Mouse (Mus musculus) MEL (cell line): ENCODE data around the gene Mrpl2. TPM values are rescaled to one million over a fixed set of nuclear protein-coding genes. Genes with fewer than 3 reads are reported as not detected.

Source experiments
- DNase-seq: peaks from one replicate; pipeline ENCODE4 v3.0.0; 2011; ENCODE audit warnings: low read depth, low spot score
- H3K27ac ChIP-seq: 2 replicates; pipeline ENCODE4 v1.5.1; 2012; ENCODE audit warnings: low read depth, mild to moderate bottlenecking, control low read depth, low read length, moderate library complexity; ENCODE audit not compliant: control insufficient read depth
- H3K27me3 ChIP-seq, 2 experiments: fragments of 150-350 bp in 1 of 2; sonication (generic) in 1 of 2; 2 replicates each; pipeline ENCODE4 v1.6.1; 2012; ENCODE audit warnings: low read length in 2 of 2, mild to moderate bottlenecking in 2 of 2, improper control_type of control experiment in 1 of 2, moderate library complexity in 1 of 2; ENCODE audit not compliant: insufficient read depth in 2 of 2, control insufficient read depth in 1 of 2
- H3K36me3 ChIP-seq, 2 experiments: 2 replicates each; pipeline ENCODE4 v1.6.1; 2012 to 2014; ENCODE audit warnings: low read length in 2 of 2, improper control_type of control experiment in 1 of 2, inconsistent platforms in 1 of 2, mild to moderate bottlenecking in 1 of 2; ENCODE audit not compliant: insufficient read depth in 2 of 2, control insufficient read depth in 1 of 2
- H3K4me1 ChIP-seq, 2 experiments: fragments of 150-350 bp in 1 of 2; sonication (generic) in 1 of 2; 2 replicates each; pipeline ENCODE4 v1.6.1; 2012; ENCODE audit warnings: low read length in 2 of 2, improper control_type of control experiment in 1 of 2, mild to moderate bottlenecking in 1 of 2; ENCODE audit not compliant: insufficient read depth in 2 of 2, control insufficient read depth in 1 of 2
- H3K4me3 ChIP-seq, 2 experiments: fragments of 150-350 bp in 1 of 2; sonication (generic) in 1 of 2; 2 replicates each; pipeline ENCODE4 v1.5.1; 2012; ENCODE audit warnings: low read depth in 2 of 2, low read length in 2 of 2, mild to moderate bottlenecking in 2 of 2, moderate library complexity in 2 of 2, control low read depth in 1 of 2, improper control_type of control experiment in 1 of 2; ENCODE audit not compliant: control insufficient read depth in 1 of 2, insufficient read depth in 1 of 2
- H3K79me2 ChIP-seq: 2 replicates; pipeline ENCODE4 v1.6.1; 2012; ENCODE audit warnings: mild to moderate bottlenecking, low read length, moderate library complexity; ENCODE audit not compliant: control insufficient read depth, poor library complexity, insufficient read depth
- H3K9ac ChIP-seq: 2 replicates; pipeline ENCODE4 v1.6.1; 2012; ENCODE audit warnings: low read depth, mild to moderate bottlenecking, control low read depth, low read length, moderate library complexity; ENCODE audit not compliant: control insufficient read depth, poor library complexity, severe bottlenecking
- H3K9me3 ChIP-seq: fragments of 150-350 bp; sonication (generic); replicated peaks from 2 replicates; pipeline ENCODE4 v1.6.1; 2012; ENCODE audit warnings: mild to moderate bottlenecking, low read length, improper control_type of control experiment, moderate library complexity; ENCODE audit not compliant: insufficient read depth
- ELF1 ChIP-seq: IDR thresholded peaks from 2 replicates; pipeline ENCODE4 v1.6.1; 2014; ENCODE audit warnings: low read depth, mild to moderate bottlenecking, inconsistent platforms, low read length, improper control_type of control experiment, moderate library complexity
- EP300 ChIP-seq, 2 experiments: IDR thresholded peaks; 2 replicates each; pipeline ENCODE4 v1.6.1; 2011; ENCODE audit warnings: improper control_type of control experiment in 2 of 2, low read length in 2 of 2, low read depth in 1 of 2, mild to moderate bottlenecking in 1 of 2
- HCFC1 ChIP-seq: IDR thresholded peaks from 2 replicates; pipeline ENCODE4 v1.6.1; 2012; ENCODE audit warnings: low read depth, mild to moderate bottlenecking, inconsistent platforms, low read length, improper control_type of control experiment, moderate library complexity
- MEF2A ChIP-seq: IDR thresholded peaks from 2 replicates; pipeline ENCODE4 v1.6.1; 2014; ENCODE audit warnings: low read depth, mild to moderate bottlenecking, inconsistent platforms, low read length, improper control_type of control experiment; ENCODE audit not compliant: poor library complexity, insufficient replicate concordance, severe bottlenecking; ENCODE audit errors: extremely low read depth
- SMC3 ChIP-seq: IDR thresholded peaks from 2 replicates; pipeline ENCODE4 v1.6.1; 2011; ENCODE audit warnings: low read depth, low read length, improper control_type of control experiment
- TAL1 ChIP-seq: IDR thresholded peaks from 2 replicates; pipeline ENCODE4 v1.6.1; 2012; ENCODE audit warnings: mild to moderate bottlenecking, inconsistent platforms, low read length, moderate library complexity, mixed read lengths
- TBP ChIP-seq: IDR thresholded peaks from 2 replicates; pipeline ENCODE4 v1.8.0; 2011; ENCODE audit warnings: low read depth, low read length, improper control_type of control experiment
- TCF12 ChIP-seq: IDR thresholded peaks from 2 replicates; pipeline ENCODE4 v1.6.1; 2014; ENCODE audit warnings: low read depth, mild to moderate bottlenecking, inconsistent platforms, low read length, improper control_type of control experiment, moderate library complexity
- USF2 ChIP-seq, 2 experiments: IDR thresholded peaks; 2 replicates each; pipeline ENCODE4 v1.6.1; 2011 to 2012; ENCODE audit warnings: improper control_type of control experiment in 2 of 2, low read length in 2 of 2, borderline replicate concordance in 1 of 2, inconsistent platforms in 1 of 2, low read depth in 1 of 2, mild to moderate bottlenecking in 1 of 2; ENCODE audit not compliant: insufficient read depth in 1 of 2
- ZC3H11A ChIP-seq: IDR thresholded peaks from 2 replicates; pipeline ENCODE4 v1.6.1; 2012; ENCODE audit warnings: low read depth, mild to moderate bottlenecking, inconsistent platforms, low read length, improper control_type of control experiment
- ZNF384 ChIP-seq: IDR thresholded peaks from 2 replicates; pipeline ENCODE4 v1.6.1; 2012; ENCODE audit warnings: low read depth, mild to moderate bottlenecking, inconsistent platforms, low read length, improper control_type of control experiment
- polyA plus RNA-seq, 2 experiments: library from polyadenylated mRNA; stranded (reverse) in 1 of 2; unstranded in 1 of 2; fragments of >175 nt in 1 of 2; fragments of >200 nt in 1 of 2; gene quantifications; 2 replicates each; pipeline versions ENCODE4 v1.2.1 to v1.2.4; 2012; ENCODE audit warnings: low replicate concordance in 2 of 2, low read depth in 1 of 2; ENCODE audit not compliant: insufficient read length in 2 of 2, insufficient read depth in 1 of 2, missing spikeins in 1 of 2
- total RNA-seq: library from RNA; depleted of rRNA; stranded (reverse); fragments of 300-350 nt; gene quantifications from 2 replicates; pipeline ENCODE4 v1.2.3, GENCODE M21; 2012

Gene Mrpl2
- total and polyA plus RNA-seq, 3 experiments = 207 to 237 TPM; not detected in 1

GRCm38 (mm10) chr17:46627409-46627808 is 18.6 kb upstream of the Mrpl2 start:
- no peak overlapping the region for H3K4me3 ChIP-seq
- no peaks in the 10 kb centered on the region for H3K4me1 ChIP-seq
- H3K9me3 ChIP-seq = no peaks in the 10 kb centered on the region
- no peaks in the 10 kb centered on the region for H3K79me2 ChIP-seq
- no peaks in the 10 kb centered on the region for H3K36me3 ChIP-seq
- no peak overlapping the region for H3K9ac ChIP-seq
- peaks cover 0 to 2% of the 10 kb centered on the region in 2 experiments; a peak in 1 of 4 replicates for H3K27me3 ChIP-seq
- H3K27ac ChIP-seq = no peak overlapping the region
- TF ChIP-seq ELF1 = no peak
- DNase-seq = no peak

GRCm38 (mm10) chr17:46628471-46628790 is 17.6 kb upstream of the Mrpl2 start:
- H3K79me2 ChIP-seq = no peaks in the 10 kb centered on the region

GRCm38 (mm10) chr17:46628791-46629684 is 17.0 kb upstream of the Mrpl2 start, which contains the start of gene Ptk7:
Gene Ptk7, minus strand, starts transcription at chr17:46629504.
- no peak within 1 kb of the TSS for H3K4me3 ChIP-seq

More at GRCm38 (mm10) chr17:46628471-46628790, 17.6 kb upstream of the Mrpl2 start:
- TF ChIP-seq TAL1 (no peak), USF2 (IDR thresholded peaks at IDR 0.05; ENCODE audit: borderline replicate concordance in 1 of 2, insufficient read depth in 1 of 2, low read depth in 1 of 2, low read length in 2 of 2) (no peak), SMC3 (no peak), TBP (no peak), HCFC1 (no peak), ZNF384 (no peak), EP300 (IDR thresholded peaks at IDR 0.05; ENCODE audit: low read depth in 1 of 2, low read length in 2 of 2) (no peak)
- no peak for DNase-seq
- Histone ChIP-seq H3K36me3 (no peaks in the 10 kb centered on the region), H3K9ac (no peak overlapping the region), H3K27ac (no peak overlapping the region), H3K27me3 (0 out of 4 replicates have a peak, but pooled peaks cover 0 to 2% of the 10 kb centered on the region in 2 experiments), H3K4me3 (no peak overlapping the region), H3K4me1 (no peaks in the 10 kb centered on the region), H3K9me3 (no peaks in the 10 kb centered on the region)

More at GRCm38 (mm10) chr17:46628791-46629684, 17.0 kb upstream of the Mrpl2 start, which contains the start of gene Ptk7:
- H3K27ac ChIP-seq = no peak within 1 kb of the TSS
- TF ChIP-seq HCFC1 (no peak), MEF2A (no peak), ZC3H11A (no peak), TCF12 (no peak)
- DNase-seq = no peak
- H3K79me2 ChIP-seq = no peaks in the 10 kb centered on the region
- no peak within 1 kb of the TSS for H3K9ac ChIP-seq
- H3K36me3 ChIP-seq = no peaks in the 10 kb centered on the region
- no peaks in the 10 kb centered on the region for H3K4me1 ChIP-seq
- no peaks in the 10 kb centered on the region for H3K9me3 ChIP-seq
- no peaks in the 10 kb centered on the region for H3K27me3 ChIP-seq
